Mouse (Mus musculus): ENCODE measurements around the gene Pank1. TPM values are rescaled to one million over a fixed set of nuclear protein-coding genes. Genes with fewer than 3 reads are reported as not detected.

Pank1 gene
- 9.9 and 15.1 TPM in 2 replicates for total RNA-seq (2014; fragmentation: Nextera tagmentation)
- total RNA-seq (2017): 4.7 and 7.1 TPM in 2 replicates

DNA sequence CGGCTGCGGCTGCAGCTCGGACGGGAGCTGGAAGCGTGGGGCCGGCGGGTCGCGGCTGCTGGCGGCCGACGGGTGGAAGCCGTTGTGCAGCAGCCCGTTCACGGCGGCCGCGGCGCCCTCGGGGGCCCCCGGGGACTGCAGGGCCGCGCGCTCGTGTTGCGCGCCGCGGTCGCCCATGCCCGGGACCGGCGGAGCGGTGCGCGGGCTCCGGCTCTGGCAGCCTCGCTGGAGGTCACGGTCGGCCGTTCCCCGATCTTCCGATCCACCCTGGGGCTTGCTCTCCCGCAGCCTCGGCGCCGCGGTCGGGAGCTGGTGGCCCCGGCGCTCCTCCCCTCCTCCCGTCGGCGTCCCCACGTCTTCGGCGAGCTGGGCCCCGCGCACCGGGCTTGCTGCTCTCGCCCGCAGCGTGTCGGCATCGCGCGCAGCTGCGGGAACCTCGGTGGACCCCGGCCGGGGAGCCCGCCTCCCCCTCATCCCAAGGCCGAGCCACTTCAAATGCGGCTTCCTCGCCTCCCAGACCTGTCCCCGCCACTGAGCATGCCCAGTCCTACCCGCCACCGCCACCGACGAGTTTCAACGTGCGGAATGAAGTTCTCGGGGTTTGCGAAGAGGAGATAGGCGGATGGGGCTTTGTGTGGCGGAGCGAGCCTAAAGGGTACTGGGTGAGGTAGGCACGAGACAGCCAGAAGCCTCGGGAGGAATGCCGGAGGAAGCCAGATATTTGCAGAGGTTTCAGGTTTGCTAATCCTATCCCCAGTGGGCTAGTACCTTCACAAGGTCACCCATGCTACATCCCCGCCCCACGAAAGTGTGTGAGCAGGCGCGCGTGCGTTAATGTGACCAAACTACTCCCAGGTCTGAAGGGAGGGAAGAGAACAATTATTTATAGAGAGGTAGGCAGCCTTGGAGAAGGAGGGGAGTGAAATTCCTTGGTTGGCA lies at the start of gene Pank1:
TSS of gene Pank1 (minus strand) at position 853 of the 939 bp plus-strand sequence.
- peak; percentile 36 for ATAC-seq (replicated peaks; ENCODE audit: poor library complexity, severe bottlenecking)

DNA sequence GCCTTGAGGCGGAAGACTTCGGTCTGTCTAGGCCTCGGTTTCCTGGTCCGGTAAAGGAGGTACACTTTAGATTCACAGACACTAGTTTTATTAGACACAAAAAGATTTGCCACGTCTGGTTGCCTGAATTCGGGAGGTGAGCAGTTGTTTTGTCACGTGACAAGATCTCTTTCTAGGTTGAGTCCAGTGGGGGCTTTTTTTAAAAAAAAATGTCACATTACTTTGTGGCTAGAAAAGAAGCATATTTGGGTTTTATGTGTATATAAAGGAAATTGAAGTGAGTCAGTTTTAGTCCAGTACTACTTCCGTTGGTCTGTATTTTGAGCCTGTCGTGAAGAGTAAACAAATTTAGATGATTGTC lies 43.3 kb upstream of the Pank1 start:
- ATAC-seq (replicated peaks; ENCODE audit: poor library complexity, severe bottlenecking): no peak

DNA sequence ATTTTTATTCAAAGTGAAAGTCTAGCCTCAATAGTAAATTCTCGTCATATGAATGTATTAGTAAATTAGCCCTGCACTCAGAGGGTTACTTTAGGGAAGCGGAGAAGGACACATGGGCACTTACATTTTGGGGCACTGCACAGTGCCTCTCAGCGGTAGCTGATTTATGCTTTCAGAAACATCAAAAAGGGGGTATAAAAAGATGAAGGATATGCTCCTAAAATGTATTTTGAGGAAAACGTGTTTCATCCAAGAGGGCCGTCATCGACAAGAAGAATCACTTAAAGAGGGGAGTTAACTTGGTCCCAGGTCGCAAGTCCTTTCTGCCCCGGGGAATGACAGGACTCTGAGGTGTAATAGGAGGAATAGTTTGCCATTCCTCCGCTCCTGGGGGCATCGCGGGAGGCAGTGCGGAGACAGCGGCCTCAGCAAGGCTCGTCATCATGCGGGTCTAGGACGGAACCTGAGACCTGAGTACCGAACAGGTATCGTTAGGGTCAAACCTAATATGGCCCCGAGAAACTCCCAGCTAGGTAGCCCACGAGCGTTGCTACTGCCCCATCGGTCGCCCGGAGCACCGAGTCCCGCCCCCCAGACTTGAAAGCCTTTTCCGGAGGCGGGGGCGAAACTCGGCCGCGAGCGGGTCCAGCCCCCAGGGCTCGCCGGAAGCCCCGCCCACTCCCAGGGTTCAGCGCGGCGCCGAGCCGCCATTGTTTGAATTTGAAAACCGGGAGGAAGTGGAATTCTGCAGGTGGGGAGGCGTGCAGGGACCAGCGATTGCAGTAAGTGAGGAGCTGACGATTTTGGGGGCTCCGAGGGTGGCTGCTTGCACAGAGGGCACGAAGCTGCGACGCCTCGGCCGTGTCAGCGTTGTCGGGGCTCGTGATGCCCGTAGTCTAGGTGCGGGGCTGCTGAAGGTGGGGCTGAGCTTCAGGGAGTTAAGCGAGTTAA lies 42.7 kb upstream of the Pank1 start, which contains the start of gene Kif20b:
TSS of gene Kif20b (plus strand) at position 710 of the 951 bp plus-strand sequence.
- peak; percentile 97 for ATAC-seq (replicated peaks; ENCODE audit: poor library complexity, severe bottlenecking)

DNA sequence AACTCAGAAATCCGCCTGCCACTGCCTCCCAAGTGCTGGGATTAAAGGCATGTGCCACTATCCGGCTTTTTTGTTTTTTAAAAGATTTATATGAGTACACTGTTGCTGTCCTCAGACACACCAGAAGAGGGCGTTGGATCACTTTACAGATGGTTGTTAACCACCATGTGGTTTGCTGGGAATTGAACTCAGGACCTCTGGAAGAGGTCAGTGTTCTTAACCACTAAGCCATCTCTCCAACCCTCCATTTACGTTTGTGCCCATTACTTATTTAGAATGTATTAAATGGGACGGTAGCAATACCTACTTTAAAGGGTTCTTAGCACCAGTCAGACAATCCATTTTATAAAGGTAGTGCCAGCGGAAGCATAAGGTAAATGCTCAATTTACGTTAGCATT lies 42.0 kb upstream of the Pank1 start:
- no peak for ATAC-seq (replicated peaks; ENCODE audit: poor library complexity, severe bottlenecking)

DNA sequence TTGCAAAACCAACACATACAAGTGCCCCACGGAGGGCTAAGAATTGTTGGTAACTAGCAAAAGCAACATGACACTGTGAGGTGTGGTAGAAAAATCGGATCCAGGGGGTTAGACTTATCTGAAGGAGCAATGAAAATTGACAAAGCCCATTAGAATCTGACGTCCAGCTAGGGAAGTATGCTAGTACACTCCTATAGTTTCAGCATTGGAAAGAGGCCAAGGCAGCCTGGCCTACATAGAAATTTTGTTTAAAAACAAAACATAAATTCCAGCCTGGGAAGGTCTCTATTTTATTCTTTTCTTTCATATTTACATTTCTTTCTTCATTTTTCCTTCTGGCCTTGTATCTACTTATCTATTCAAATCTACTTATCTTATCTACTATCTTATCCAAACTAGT lies 41.3 kb upstream of the Pank1 start:
- ATAC-seq (replicated peaks; ENCODE audit: poor library complexity, severe bottlenecking): no peak

DNA sequence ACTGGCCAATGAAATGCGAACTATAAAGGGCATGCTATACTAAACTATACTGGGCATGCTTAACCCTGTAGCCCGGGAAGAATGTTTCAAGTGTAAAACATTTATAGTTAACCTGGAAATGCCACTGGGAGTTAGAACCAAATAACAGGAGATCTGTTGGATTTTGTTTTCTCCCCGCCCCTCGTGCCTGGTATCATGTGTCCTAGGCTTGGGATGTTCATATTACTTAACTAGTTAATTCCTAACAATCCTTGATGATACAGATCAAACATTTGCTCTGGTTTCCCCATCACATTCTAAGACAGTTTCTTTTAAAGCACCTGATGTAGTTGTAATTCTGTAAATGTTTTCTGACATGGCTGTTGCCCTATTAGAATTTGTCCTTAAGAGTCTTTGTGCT lies 40.8 kb upstream of the Pank1 start:
- ATAC-seq (replicated peaks; ENCODE audit: poor library complexity, severe bottlenecking): no peak

DNA sequence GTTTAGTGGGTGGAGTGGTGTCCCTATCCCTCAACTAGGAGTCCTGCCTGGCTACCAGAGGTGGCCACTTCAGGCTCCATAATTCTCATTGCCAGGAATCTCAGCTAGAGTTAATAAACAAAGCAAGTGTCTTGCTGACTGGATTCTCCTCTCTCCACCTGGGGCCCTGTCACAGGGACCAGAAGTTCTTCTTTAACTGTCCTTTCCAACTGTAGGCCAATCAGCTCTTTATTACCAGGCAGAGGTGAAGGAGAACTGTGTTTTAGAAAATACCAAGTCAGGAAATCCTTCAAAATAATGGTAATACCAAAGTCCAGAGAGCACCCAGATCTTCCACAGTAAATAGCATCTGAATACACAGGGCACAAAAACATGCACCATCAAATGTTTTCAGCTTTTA lies 33.1 kb upstream of the Pank1 start:
- no peak for ATAC-seq (replicated peaks; ENCODE audit: poor library complexity, severe bottlenecking)

DNA sequence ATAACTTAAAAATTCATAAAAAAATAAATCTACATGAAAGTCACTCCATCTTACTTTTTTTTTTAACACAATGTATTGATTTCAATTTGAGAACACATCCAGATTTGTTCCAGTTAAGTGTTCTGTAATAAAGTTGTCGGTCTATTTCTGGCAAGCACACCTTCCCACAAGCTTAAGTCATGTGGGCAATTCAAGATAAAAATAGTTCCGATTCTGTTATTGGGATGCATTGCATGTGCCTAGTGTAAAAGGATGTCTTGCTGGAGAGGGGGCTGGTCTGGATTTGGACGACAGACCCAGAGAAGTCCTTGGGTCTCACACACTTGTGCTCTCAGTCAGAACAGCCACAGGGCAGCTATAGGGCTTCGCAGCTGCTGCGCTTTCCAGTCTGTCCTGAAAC lies 27.5 kb upstream of the Pank1 start:
- no peak for ATAC-seq (replicated peaks; ENCODE audit: poor library complexity, severe bottlenecking)

DNA sequence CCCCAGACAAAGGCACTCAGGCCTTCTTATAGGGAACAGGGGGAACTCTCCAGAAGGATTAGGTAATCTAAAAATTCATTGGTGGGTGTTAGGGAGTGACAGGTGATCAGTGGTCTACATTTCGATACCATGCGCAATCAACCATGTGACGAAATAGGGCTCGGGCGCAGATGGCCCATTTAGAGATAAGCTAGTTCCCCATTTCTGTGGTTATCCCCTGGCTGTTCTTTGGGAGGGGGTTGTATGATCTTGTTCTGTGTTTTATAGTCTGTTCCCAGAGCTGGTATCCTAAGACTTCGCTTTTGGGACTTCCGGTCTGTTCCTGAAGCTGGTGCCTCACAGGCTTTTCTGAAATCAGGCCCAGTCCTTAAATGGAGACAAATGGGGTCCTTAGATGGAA lies 26.2 kb upstream of the Pank1 start:
- peak; percentile 96 for ATAC-seq (replicated peaks; ENCODE audit: poor library complexity, severe bottlenecking)

DNA sequence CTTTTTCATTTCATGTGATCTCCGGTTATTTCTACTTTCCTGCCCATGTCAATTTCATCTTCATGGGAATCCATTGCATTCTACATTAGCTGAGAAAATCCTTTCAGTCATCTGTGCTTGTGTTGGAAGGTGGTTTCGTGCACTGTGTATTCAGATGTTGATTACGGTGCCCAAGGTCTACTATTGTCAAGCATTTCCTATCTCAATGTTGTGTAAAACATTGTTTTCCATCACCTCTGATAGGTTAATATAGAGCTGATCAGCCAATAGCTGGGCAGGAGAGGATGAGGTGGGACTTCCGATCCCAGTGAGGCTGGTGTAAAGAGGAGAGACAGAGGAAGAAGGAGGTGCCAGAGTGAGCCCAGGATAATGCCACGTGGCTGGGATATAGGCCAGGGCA lies 24.8 kb upstream of the Pank1 start:
- ATAC-seq (replicated peaks; ENCODE audit: poor library complexity, severe bottlenecking): no peak

DNA sequence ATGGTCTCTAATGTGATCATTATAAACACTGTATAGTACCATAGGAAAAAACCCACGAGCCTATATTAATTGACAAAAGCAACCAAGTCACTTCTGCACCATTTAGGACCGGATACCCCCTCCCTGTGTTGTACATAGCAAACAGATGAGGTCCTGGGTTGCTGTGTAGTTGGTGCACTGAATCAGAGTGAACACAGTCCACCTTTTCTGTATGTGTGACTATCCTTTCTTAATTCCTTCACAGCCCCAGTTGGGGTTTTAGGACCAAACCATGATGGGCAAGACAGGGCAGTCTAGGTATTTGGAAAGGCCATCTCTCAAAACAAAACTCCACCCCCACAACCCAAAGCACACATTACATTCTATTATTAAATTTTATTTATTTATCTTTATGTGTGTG lies 22.5 kb upstream of the Pank1 start:
- no peak for ATAC-seq (replicated peaks; ENCODE audit: poor library complexity, severe bottlenecking)

DNA sequence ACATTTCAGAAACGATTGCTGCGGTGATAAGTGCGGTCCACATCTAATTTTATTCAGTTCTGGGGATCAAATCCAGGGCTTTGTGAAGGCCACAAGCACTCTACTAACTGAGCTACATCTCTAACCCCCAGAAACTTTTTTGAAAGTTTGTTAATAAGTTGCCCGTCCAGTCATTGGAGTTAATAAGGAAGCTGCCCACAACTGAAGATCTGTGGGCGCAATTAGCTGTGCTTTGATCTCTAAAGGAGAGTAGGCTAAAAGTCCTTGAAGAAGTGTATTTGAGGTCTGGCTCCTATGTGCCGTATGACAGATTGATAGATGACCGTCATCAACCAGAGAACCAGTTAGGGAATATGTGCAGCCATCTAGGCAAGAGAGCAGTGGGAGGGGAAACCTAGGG lies 22.0 kb upstream of the Pank1 start:
- ATAC-seq (replicated peaks; ENCODE audit: poor library complexity, severe bottlenecking): no peak

DNA sequence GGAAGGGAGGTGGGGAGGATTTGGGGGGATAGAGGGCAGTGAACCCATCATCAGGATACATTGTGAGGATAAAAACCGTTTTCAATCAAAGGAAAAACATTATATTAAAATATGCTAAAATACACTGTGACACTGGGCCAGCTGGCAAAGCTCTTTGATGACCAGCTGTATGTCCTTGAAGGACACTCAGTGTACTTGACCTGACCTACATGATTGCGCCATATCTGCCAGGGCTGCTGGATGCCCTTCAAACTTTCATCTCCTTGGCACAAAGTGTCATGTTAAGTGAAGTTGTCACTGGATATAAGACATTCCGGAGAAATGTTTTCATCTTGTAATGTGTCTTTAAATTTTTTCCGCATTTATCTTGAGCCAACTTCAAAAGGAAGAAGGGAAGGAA lies 19.7 kb upstream of the Pank1 start:
- no peak for ATAC-seq (replicated peaks; ENCODE audit: poor library complexity, severe bottlenecking)

DNA sequence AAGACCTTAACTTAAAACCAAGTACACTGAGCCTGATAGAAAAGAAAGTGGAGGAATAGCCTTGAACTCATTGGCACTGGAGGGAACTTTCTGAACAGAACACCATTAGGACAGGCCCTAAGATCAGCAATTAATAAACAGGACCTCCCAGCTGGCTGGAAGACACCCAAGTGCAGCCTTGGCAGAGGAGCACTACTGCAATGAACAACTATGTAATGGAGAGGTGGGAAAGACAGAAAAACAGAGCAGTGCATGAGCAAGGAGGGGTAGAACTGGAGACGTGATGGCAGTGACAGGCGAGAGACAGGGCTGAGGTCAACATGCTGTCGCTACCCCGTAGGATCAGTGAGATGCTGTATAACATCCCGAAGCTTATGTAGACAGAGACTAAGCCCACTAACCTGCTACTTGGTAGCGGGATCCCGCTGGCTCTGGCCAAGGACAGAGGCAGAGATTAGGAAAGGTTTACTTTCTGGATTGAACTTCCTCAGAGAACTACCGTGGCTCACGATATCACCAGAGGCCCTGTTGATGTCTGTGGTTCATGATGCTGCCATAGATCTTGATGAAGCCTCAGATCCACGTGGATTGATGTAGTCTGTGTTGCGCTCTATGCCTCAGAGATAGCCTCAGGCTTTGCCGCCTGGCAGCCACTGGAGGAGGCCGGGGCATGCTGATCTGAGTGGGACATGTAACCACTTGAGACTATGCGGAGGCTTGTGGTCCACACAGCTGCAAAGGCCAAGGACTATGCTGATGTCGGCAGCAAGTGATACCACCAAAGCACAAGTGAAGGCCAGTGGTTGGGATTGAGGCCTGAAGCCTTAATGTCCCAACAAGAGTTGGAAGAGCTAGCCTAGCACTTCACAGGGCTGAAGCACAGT lies 18.1 kb upstream of the Pank1 start:
- ATAC-seq (replicated peaks; ENCODE audit: poor library complexity, severe bottlenecking): no peak; the same call in 1 of the 2 replicates

DNA sequence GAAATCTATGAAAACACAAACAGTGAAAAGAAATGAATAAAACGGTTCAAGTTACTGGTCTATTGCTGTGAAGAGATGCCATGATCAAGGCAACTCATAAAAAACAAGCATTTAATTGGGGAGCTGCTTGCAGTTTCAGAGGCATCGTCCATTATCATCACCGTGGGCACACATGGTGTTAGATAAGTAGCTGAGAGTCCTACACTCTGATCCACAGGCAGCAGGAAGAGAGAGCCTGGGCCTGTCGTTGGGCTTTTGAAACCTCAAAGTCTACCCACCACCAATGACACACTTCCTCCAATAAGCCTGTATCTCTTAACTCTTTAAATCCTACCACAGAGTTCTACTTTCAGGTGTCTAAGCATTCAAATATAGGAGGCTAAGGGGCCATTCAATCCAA lies 15.8 kb upstream of the Pank1 start:
- ATAC-seq (replicated peaks; ENCODE audit: poor library complexity, severe bottlenecking): 0 out of 2 replicates have a peak, but pooled peaks have one; percentile 35

DNA sequence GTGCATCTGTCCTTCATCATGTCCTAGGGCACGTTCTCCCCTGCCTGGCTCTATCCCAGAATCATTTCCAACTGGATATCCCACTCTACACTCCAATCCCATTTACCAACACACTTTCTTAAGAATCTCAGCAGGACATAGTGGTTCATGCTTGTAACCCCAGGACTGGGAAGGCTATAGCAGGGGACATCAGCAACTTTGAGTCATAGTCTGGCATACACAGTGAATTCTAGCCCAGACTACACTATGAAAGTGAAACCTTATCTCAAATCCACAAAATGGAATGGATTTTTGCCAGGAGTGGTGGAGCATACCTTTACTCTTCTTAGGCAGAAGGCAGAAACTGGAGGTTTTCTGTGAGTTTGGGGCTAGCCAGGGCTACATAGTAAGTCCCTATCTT lies 12.3 kb upstream of the Pank1 start:
- ATAC-seq (replicated peaks; ENCODE audit: poor library complexity, severe bottlenecking): no peak

DNA sequence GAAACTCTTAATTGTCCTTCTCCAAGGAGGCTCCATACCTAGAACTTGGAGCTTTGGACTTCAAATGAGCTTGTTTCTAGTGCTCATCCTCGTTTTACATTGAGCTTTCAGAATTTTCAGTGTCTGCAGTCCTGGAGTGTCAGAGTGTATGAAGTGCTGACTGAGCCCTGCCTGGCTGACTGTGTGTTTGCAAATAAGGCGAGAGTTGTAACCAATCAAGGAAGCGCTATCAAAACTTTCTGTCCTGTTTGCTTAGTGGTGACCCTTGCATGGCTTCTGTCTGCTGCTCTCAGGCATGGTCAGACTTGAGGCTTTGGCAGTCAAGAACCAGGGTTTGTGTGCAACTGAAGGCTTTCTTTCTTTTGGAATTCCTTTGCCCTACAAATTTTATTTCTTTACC lies 11.7 kb upstream of the Pank1 start:
- ATAC-seq (replicated peaks; ENCODE audit: poor library complexity, severe bottlenecking): no peak

DNA sequence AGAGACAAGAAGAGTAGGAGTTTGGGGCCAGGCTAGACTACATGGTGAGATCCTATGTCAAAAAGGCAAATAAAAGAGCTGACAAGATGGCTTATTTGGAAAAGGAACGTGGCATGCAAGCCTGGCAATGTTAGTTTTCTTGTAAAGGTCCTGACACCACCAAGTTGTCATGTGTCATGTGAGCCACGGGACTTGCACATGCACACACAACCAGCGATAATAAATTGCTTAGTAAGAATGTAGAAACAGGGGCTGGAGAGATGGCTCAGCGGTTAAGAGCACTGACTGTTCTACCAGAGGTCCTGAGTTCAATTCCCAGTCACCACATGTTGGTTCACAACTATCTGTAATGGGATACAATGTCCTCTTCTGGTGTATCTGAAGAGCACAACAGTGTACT lies 7.1 kb upstream of the Pank1 start:
- no peak for ATAC-seq (replicated peaks; ENCODE audit: poor library complexity, severe bottlenecking)

DNA sequence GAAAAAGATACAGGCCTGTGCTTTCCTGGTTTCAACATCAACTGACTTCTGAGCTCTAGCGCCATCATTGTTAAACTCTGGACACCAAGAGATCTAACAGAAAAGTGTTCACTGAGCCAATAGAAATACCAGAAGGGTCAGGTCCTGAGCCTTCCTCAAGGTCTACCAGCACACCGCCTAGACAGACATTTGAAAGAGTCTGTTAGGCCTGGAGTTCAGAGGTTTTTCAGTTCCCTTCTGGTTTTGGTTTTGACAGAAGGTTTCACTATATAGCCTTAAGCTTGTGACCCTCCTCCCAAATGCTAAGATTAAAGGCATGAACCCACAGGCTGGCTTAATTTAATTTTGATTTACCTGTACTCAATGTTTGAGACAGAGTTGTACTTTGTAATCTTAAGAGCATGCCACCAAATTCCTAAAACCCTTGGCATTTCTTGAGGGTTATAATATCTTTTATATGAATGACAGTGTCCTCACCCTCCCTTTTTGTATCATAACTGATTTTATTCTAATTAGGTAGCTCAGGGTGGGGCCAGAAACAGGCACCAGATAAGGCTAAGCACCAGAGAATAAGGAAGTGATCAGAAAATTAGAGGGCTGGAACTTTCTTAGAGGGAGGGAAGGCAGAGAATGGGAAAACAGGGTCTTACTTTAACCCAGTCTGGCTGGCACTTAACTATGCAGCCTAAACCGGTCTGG lies 4.4 kb upstream of the Pank1 start:
- 0 out of 2 replicates have a peak, but pooled peaks have one; percentile 23 for ATAC-seq (replicated peaks; ENCODE audit: poor library complexity, severe bottlenecking)
